Mouse (Mus musculus) liver, embryonic 11.5 days (tissue): ENCODE results near the gene Slc39a11. TPM values are rescaled to one million over a fixed set of nuclear protein-coding genes. Genes with fewer than 3 reads are reported as not detected.

Experiments
- ATAC-seq: fragments of 200-750 bp; cut with Nextera tagmentation; replicated peaks from 2 replicates; pipeline ENCODE4 v1.8.0; 2017; ENCODE audit warnings: moderate number of reproducible peaks, mild to moderate bottlenecking, moderate TSS enrichment, moderate library complexity; ENCODE audit not compliant: low FRiP score
- DNase-seq: peaks from one replicate; pipeline ENCODE4 v3.0.0-alpha.2; 2017; ENCODE audit warnings: low spot score
- H3K27ac ChIP-seq: fragments of 300-500 bp; sonication (generic); 2 replicates; pipeline ENCODE4 v1.5.1; 2014; ENCODE audit warnings: mild to moderate bottlenecking, low read depth, low read length, control low read depth
- H3K27me3 ChIP-seq: fragments of 300-500 bp; sonication (generic); replicated peaks from 2 replicates; pipeline ENCODE4 v1.6.1; 2014; ENCODE audit warnings: low read length, mixed read lengths; ENCODE audit not compliant: control insufficient read depth, insufficient read depth
- H3K36me3 ChIP-seq: fragments of 300-500 bp; sonication (generic); 2 replicates; pipeline ENCODE4 v1.6.1; 2014; ENCODE audit warnings: mild to moderate bottlenecking, low read length, moderate library complexity, mixed read lengths; ENCODE audit not compliant: control insufficient read depth, insufficient read depth
- H3K4me1 ChIP-seq: fragments of 300-500 bp; sonication (generic); replicated peaks from 2 replicates; pipeline ENCODE4 v1.6.1; 2014; ENCODE audit warnings: low read length, mixed read lengths; ENCODE audit not compliant: control insufficient read depth, insufficient read depth
- H3K4me2 ChIP-seq: fragments of 300-500 bp; sonication (generic); 2 replicates; pipeline ENCODE4 v1.6.1; 2014; ENCODE audit warnings: mild to moderate bottlenecking, control low read depth, moderate library complexity
- H3K4me3 ChIP-seq: fragments of 300-500 bp; sonication (generic); 2 replicates; pipeline ENCODE4 v1.5.1; 2014; ENCODE audit warnings: low read depth, low read length, control low read depth
- H3K9ac ChIP-seq: fragments of 300-500 bp; sonication (generic); 2 replicates; pipeline ENCODE4 v1.6.1; 2014; ENCODE audit warnings: low read depth, low read length, control low read depth
- H3K9me3 ChIP-seq: fragments of 300-500 bp; sonication (generic); 2 replicates; pipeline ENCODE4 v1.6.1; 2016; ENCODE audit warnings: low read length, inconsistent platforms, mixed read lengths; ENCODE audit not compliant: control insufficient read depth
- WGBS: fragments of 180-500 bp; shearing (Covaris S2); extraction: QIAGEN DNeasy Blood & Tissue Kit; methylation state at CpG from one replicate; pipeline ENCODE4 v1.1.7; 2014; 5-methylcytosine and 5-hydroxymethylcytosine counted together
- polyA plus RNA-seq: library from polyadenylated mRNA; unstranded; fragments of >200 nt; fragmentation: Nextera tagmentation; extraction: Ambion mirVana; gene quantifications from 2 replicates; pipeline ENCODE4 v1.2.1, GENCODE M21; 2014

The Slc39a11 gene
- polyA plus RNA-seq, 1 experiment from 2014 or later = 20.9 TPM

DNA sequence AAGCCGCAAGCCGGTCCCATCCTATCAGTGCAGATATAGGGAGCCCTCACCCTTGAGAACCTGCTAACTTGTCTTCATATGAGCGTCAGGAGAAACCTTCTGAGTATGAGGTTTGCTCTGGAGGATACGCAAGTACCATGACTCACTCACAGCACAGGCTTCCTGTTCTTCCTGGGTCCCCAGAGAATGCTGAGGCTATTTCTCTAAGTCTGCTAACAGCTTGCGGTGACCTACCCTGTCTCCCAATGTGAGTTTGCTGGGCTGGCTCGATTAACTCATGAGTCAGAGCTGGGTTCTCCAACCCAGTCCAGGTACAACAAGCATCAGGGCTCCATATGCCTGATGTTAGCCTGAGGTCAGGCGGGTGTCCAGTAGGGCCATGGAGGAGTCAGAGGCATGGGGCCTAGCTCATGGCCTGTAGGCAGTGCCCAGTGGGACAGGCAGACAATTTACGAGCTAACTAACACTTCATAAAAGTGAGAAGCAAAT is 381.0 kb downstream of the Slc39a11 start:
- WGBS = 88% methylated on average over 8 of the region's 8 CpGs
- Histone ChIP-seq H3K36me3 (no peaks in the 10 kb centered on the region), H3K27me3 (no peaks in the 10 kb centered on the region), H3K9ac (no peak overlapping the region), H3K4me3 (no peak overlapping the region), H3K9me3 (no peaks in the 10 kb centered on the region), H3K27ac (no peak overlapping the region), H3K4me2 (no peak overlapping the region), H3K4me1 (no peaks in the 10 kb centered on the region)
- no peak for DNase-seq
- no peak for ATAC-seq

DNA sequence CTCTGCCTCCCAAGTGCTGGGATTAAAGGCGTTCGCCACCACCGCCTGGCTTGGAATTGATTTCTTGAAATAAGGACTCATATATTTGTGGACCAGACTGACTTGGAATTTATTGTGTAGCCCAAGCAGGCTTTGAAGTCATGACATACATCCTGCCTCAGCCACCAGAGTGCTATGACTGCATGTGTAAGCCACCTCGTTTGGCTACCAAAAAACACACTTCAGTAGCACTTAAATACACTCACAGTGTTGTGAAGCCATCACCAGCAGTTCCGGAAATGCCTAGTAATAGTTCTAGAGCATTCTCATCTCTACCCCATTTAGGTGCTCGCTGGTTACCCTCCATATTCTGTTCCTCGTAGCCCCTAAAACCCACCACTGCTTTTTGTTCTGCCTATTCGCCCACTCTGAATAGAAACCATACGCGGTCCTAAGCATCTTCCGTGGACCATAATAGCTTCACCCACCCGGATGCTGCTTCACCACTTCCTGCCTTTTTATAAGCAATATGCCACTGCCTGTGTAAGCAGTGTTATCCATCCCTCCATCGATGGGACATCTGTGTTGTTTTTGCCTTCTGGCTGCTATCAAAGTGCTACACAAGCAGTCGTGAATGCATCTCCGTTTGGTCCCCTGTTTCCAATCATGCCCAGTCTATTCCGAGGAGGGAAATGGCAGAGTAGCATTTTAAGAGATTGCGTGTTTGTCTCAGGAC is 382.2 kb downstream of the Slc39a11 start:
- Histone ChIP-seq H3K36me3 (no peaks in the 10 kb centered on the region), H3K27me3 (no peaks in the 10 kb centered on the region), H3K27ac (no peak overlapping the region), H3K9me3 (no peaks in the 10 kb centered on the region), H3K4me3 (no peak overlapping the region), H3K9ac (no peak overlapping the region), H3K4me1 (no peaks in the 10 kb centered on the region), H3K4me2 (no peak overlapping the region)
- DNase-seq (no peak), ATAC-seq (no peak)
- 86% methylated on average over 17 of the region's 17 CpGs for whole genome bisulfite sequencing

DNA sequence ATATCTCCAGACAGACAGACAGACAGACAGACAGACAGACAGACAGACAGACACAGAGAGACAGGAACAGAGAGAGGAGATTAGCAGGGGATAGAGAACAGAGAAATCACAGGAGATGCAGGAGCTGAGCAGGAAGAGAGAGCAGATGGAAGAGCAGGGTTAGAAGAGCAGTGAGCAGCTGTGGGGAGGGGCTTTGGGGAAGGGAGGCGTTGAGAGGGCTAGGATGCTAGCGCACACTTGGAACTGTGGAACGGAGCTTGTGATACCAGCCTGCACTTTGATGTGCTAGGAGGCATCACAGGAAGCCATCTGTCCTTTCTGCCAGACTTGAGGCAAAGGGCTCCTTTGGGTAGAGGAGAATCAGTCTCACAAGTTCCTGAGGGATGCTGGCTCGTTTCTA is 383.2 kb downstream of the Slc39a11 start:
- no peak for ATAC-seq
- WGBS = 66% methylated on average over 4 of the region's 4 CpGs

DNA sequence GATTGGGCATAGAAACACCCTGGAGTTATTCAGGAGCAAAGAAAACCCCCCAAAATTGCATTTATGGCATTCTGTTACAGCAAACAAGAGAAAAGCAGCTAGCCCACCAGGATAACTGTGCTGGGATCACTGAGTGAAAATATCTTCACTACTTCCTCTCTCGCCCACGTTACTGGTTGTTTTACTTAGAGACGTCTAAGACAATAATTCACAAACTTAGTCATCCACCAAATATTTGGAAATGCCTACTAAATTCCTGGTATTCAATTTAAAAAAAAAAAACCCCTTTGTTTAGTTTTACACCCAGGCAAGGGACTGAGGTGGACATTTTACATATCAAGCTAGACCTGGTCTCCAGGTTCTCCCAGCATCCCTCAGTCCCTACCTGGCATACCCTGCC is 384.3 kb downstream of the Slc39a11 start:
- H3K4me3 ChIP-seq = no peak overlapping the region
- H3K36me3 ChIP-seq = no peaks in the 10 kb centered on the region
- H3K4me1 ChIP-seq = no peaks in the 10 kb centered on the region
- 75% methylated on average over 3 of the region's 3 CpGs for WGBS
- no peaks in the 10 kb centered on the region for H3K27me3 ChIP-seq
- DNase-seq (no peak), ATAC-seq (no peak)
- H3K9me3 ChIP-seq = no peaks in the 10 kb centered on the region
- no peak overlapping the region for H3K4me2 ChIP-seq
- no peak overlapping the region for H3K9ac ChIP-seq
- H3K27ac ChIP-seq = no peak overlapping the region

More for the DNA sequence above, 383.2 kb downstream of the Slc39a11 start:
- Histone ChIP-seq H3K36me3 (no peaks in the 10 kb centered on the region), H3K4me1 (no peaks in the 10 kb centered on the region), H3K4me3 (no peak overlapping the region), H3K27me3 (no peaks in the 10 kb centered on the region), H3K4me2 (no peak overlapping the region), H3K27ac (no peak overlapping the region), H3K9ac (no peak overlapping the region), H3K9me3 (no peaks in the 10 kb centered on the region)
- no peak for DNase-seq

DNA sequence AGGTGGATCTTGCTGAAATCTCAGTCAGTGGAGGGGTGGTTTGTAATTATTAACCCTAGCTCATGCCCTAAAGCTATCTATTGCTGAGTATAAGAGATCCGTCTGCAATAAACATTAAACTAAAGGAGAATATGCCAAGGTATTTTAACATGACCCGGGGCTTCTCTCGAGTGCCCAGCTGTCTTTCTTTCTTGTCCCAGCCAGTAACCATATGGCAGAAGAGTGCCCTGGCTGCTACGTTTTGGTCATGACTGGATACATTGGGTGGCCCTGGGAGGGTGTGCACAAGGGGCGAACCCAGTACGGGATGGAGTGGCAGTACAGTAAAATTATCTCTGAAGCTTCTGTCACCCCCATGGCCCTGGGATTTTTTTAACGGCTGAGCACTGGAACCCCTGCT is 385.9 kb downstream of the Slc39a11 start:
- 81% methylated on average over 7 of the region's 7 CpGs for WGBS
- DNase-seq = no peak
- H3K4me1 ChIP-seq = no peaks in the 10 kb centered on the region
- no peak for ATAC-seq
- no peaks in the 10 kb centered on the region for H3K27me3 ChIP-seq
- no peak overlapping the region for H3K27ac ChIP-seq
- H3K4me2 ChIP-seq = no peak overlapping the region
- H3K9ac ChIP-seq = no peak overlapping the region
- H3K9me3 ChIP-seq = no peaks in the 10 kb centered on the region
- no peak overlapping the region for H3K4me3 ChIP-seq
- H3K36me3 ChIP-seq = no peaks in the 10 kb centered on the region

DNA sequence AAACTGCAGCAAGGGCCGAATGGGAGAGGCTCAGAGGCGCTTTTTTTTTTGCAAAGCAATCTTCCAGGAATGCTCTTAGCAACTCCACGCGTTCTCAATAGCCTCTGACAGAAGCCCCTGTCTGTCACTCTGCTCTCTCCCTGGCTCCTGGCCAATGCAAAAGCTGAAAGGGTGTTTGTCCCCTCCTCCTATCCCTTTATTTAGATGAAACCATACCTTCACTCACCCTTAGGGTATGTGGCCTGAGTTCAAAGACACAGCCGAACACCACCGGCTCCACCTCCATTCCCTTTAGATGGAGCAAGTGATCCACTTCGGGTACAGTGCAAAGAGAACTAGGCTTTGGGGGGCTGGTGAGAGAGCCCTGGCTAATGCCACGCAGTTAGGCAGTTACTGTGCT is 387.8 kb downstream of the Slc39a11 start:
- H3K4me1 ChIP-seq = no peaks in the 10 kb centered on the region
- 58% methylated on average over 8 of the region's 8 CpGs for WGBS
- H3K4me3 ChIP-seq = no peak overlapping the region
- no peaks in the 10 kb centered on the region for H3K9me3 ChIP-seq
- no peak overlapping the region for H3K4me2 ChIP-seq
- ATAC-seq = no peak
- H3K36me3 ChIP-seq = no peaks in the 10 kb centered on the region
- no peak for DNase-seq
- H3K27ac ChIP-seq = no peak overlapping the region
- H3K27me3 ChIP-seq = no peaks in the 10 kb centered on the region
- H3K9ac ChIP-seq = no peak overlapping the region

DNA sequence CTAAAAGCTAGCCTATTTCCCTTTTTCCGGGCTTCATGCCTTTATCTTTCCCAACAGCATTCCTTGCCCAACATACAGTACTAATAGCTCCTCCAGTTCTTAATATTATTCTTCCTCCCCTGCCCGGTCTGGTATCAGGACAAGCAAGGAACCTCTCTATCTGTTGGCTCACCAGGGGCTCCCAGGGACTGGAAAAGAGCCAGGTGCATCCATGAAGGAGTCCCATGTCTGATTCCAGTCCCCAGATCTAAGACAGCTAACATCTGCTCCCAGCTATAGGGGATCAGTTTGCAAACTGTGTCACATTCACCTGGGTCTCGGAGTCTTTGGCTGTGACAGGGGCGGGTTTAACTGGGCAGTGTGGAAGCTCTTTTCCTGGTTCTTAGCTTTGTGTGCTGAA is 388.5 kb downstream of the Slc39a11 start:
- no peaks in the 10 kb centered on the region for H3K36me3 ChIP-seq
- no peaks in the 10 kb centered on the region for H3K9me3 ChIP-seq
- ATAC-seq (no peak), DNase-seq (no peak)
- H3K4me2 ChIP-seq = no peak overlapping the region
- H3K27ac ChIP-seq = no peak overlapping the region
- H3K4me3 ChIP-seq = no peak overlapping the region
- WGBS = 82% methylated on average over 4 of the region's 4 CpGs
- no peaks in the 10 kb centered on the region for H3K4me1 ChIP-seq
- no peak overlapping the region for H3K9ac ChIP-seq
- H3K27me3 ChIP-seq = no peaks in the 10 kb centered on the region

DNA sequence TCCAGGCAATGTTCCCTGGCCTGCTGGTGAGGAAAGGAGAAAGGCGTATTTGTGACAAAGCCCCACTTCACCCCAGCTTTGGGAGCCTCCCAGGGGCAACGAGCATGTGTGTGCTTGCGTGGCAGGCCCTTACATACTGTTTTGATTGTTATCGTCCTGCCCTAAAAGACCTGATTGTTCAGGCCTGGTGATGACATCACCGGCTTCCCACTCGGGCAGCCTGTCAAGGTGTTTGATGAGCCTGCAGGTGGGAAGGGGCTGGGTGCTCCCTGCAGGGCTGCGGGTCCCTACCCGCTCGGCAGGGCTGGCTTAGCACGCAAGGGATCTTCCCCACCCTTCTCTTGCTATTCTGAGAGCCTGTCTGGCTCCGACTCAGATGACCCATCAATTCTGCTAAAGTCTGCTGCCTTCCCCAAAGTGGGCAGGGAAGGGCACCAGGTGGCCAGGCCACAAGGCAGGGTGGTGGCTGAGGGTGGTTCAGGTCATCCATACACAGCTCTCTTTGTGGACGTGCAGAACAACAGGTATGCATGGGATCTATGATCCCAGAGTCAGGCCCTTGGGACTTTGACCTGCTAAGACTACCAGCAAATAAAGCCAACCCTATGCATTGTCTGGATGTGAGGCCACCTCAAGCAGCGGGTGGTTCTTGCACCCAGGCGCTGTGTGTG is 390.0 kb downstream of the Slc39a11 start:
- WGBS = 81% methylated on average over 14 of the region's 14 CpGs
- H3K4me2 ChIP-seq = no peak overlapping the region
- no peaks in the 10 kb centered on the region for H3K27me3 ChIP-seq
- no peaks in the 10 kb centered on the region for H3K9me3 ChIP-seq
- no peak overlapping the region for H3K4me3 ChIP-seq
- no peak overlapping the region for H3K9ac ChIP-seq
- ATAC-seq = no peak
- no peaks in the 10 kb centered on the region for H3K36me3 ChIP-seq
- H3K4me1 ChIP-seq = no peaks in the 10 kb centered on the region
- no peak overlapping the region for H3K27ac ChIP-seq
- no peak for DNase-seq

DNA sequence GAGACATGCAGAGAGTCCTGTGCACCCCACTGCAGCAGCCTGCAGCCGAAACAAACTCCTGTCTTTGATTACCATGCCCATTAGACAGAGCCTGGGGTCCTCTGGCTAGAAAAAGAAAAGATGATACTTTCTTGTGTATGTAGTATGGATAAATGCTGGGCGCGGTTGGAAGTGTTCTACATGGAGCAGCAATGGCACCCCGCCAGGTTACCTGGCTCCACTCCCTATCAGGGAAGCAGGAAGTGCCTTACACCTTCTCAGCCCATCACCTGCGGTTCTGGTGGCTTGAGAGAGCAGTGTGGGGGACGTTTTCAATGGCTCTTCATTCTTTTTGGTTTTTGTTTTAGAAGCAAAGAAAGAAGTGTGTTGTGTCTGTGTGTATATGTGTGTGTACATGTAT is 391.9 kb downstream of the Slc39a11 start:
- Histone ChIP-seq H3K4me2 (no peak overlapping the region), H3K4me1 (no peaks in the 10 kb centered on the region), H3K27ac (no peak overlapping the region), H3K36me3 (no peaks in the 10 kb centered on the region), H3K9me3 (no peaks in the 10 kb centered on the region), H3K9ac (no peak overlapping the region), H3K4me3 (no peak overlapping the region), H3K27me3 (no peaks in the 10 kb centered on the region)
- WGBS = 75% methylated on average over 6 of the region's 6 CpGs
- DNase-seq (no peak), ATAC-seq (no peak)
